Mouse (Mus musculus) heart, adult 2 months (tissue): Measurements from ENCODE around the gene Htra2.

Experiments
- CTCF ChIP-seq: fragments of 200-600 bp; IDR thresholded peaks from 2 replicates; pipeline ENCODE4 v1.8.1; 2022; ENCODE audit warnings: antibody characterized with exemption, mild to moderate bottlenecking, moderate library complexity
- POLR2A ChIP-seq: fragments of 200-500 bp; IDR thresholded peaks from 2 replicates; pipeline ENCODE4 v1.6.1; 2011; ENCODE audit warnings: mild to moderate bottlenecking, low read depth, low read length, control low read depth; ENCODE audit not compliant: insufficient read depth

DNA sequence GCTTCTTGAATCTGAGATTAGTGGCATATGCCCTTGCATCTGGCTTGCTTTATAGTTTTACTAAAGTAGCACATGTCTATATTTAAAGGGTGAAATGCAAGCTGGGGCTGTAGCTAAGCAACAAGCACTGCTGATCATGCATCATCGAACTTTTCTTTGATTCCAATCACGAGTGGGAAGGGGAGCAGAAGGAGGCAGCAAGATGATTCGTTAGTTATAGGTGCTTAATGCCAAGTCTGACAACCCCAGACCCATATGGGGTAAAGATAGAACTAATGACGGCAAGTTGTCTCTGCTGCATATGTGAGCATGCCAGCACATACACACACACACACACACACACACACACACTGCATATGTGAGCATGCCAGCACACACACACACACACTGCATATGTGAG is 49.1 kb upstream of the Htra2 start:
- TF ChIP-seq CTCF (no peak), POLR2A (no peak)
